Mouse (Mus musculus) stomach, postnatal 0 days (tissue): Measurements from ENCODE around the gene Ric8b. TPM values are rescaled to one million over a fixed set of nuclear protein-coding genes. Genes with fewer than 3 reads are reported as not detected.

Source experiments
- ATAC-seq: fragments of 200-750 bp; cut with Nextera tagmentation; 2 replicates; pipeline ENCODE4 v1.8.0; 2017; ENCODE audit not compliant: low FRiP score, low TSS enrichment
- DNase-seq: peaks from one replicate; pipeline ENCODE4 v3.0.0-alpha.2; 2016; ENCODE audit warnings: low spot score
- H3K27ac ChIP-seq: fragments of 300-500 bp; sonication (generic); replicated peaks from 2 replicates; pipeline ENCODE4 v1.5.1; 2014; ENCODE audit warnings: mild to moderate bottlenecking, control low read depth
- H3K27me3 ChIP-seq: fragments of 300-500 bp; sonication (generic); 2 replicates; pipeline ENCODE4 v1.6.1; 2014; ENCODE audit warnings: low read length; ENCODE audit not compliant: control insufficient read depth, insufficient read depth
- H3K36me3 ChIP-seq: fragments of 300-500 bp; sonication (generic); 2 replicates; pipeline ENCODE4 v1.6.1; 2014; ENCODE audit warnings: low read length, mixed read lengths; ENCODE audit not compliant: control insufficient read depth, insufficient read depth
- H3K4me1 ChIP-seq: fragments of 300-500 bp; sonication (generic); replicated peaks from 2 replicates; pipeline ENCODE4 v1.6.1; 2014; ENCODE audit warnings: antibody characterized with exemption; ENCODE audit not compliant: control insufficient read depth, insufficient read depth
- H3K4me2 ChIP-seq: fragments of 300-500 bp; sonication (generic); replicated peaks from 2 replicates; pipeline ENCODE4 v1.6.1; 2014; ENCODE audit warnings: low read depth, mild to moderate bottlenecking, control low read depth, moderate library complexity
- H3K4me3 ChIP-seq: fragments of 300-500 bp; sonication (generic); 2 replicates; pipeline ENCODE4 v1.5.1; 2014; ENCODE audit warnings: low read depth, low read length, control low read depth
- H3K9ac ChIP-seq: fragments of 300-500 bp; sonication (generic); 2 replicates; pipeline ENCODE4 v1.6.1; 2014; ENCODE audit warnings: mild to moderate bottlenecking, low read length, control low read depth, mixed read lengths
- H3K9me3 ChIP-seq: fragments of 300-500 bp; sonication (generic); 2 replicates; pipeline ENCODE4 v1.6.1; 2016; ENCODE audit warnings: low read length; ENCODE audit not compliant: control insufficient read depth
- CTCF ChIP-seq: IDR thresholded peaks from 2 replicates; pipeline ENCODE4 v1.5.1; 2016; ENCODE audit warnings: antibody characterized with exemption, low read depth, mild to moderate bottlenecking, moderate library complexity
- EP300 ChIP-seq: optimal IDR thresholded peaks from 2 replicates; pipeline ENCODE3; 2016; ENCODE audit warnings: antibody characterized with exemption
- WGBS: fragments of 180-500 bp; shearing (Covaris S2); extraction: QIAGEN DNeasy Blood & Tissue Kit; methylation state at CpG from one replicate; pipeline ENCODE4 v1.1.7; 2014; 5-methylcytosine and 5-hydroxymethylcytosine counted together
- polyA plus RNA-seq: library from polyadenylated mRNA; unstranded; fragments of >200 nt; fragmentation: Nextera tagmentation; extraction: Ambion mirVana; gene quantifications from 2 replicates; pipeline ENCODE4 v1.2.1, GENCODE M21; 2015

Ric8b gene
- polyA plus RNA-seq, 1 experiment from 2014 or later = 7.4 TPM

DNA sequence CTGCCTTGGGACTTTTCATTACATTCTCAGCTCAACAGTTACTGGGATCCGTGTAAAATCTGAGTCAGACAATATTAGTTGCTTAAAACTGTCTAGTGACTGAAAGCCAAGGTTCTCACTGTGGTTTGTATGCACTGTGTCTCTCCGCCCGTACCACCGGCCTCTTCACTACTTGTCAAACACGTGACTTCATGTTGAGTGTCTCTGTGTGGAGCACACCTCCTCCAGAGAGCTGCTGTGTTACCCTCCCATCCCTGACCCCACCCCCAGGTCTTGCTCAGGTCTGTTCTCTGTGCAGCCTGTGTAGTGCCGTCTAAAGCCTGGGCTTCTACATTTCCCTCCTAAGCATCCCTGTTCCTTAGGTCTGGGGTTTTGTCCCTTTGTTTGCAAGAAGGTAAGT, 79.0 kb downstream of the Ric8b start:
- 74% methylated on average over 6 of the region's 6 CpGs for WGBS
- H3K27me3 ChIP-seq = no peaks in the 10 kb centered on the region

DNA sequence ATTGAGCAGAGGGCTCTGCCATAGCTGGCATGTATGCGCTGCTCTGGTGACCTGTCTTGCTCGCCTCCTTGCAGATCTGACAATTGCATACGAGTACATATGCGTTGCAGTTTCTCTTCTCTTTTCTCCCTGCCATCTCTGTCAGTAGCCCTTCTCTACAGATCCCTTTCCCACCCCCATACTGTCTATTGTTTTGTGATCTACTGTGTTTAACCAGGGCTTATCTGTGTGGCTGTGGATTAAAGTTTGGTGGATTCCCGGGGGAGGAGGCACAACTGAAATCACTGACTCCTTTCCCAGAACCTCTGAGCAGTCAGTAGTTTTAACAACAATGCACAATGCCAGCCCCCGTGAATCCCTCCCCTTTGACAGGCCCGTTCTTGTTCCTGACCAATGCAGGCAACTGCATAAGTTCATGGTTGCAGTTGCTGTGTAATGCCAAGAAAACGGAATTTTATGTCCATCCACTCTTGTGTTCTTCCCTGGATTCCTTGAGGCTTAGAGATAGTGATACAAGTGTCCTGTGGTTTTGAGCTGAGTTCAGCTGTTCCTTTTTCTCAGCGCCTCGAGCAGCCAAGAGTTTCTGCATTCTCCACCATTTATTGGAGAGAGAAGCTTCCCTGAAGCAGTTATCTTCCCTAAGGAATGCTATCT, 80.3 kb downstream of the Ric8b start:
- Histone ChIP-seq H3K36me3 (no peaks in the 10 kb centered on the region; the same call in 1 of the 2 replicates), H3K27ac (no peak overlapping the region), H3K27me3 (no peaks in the 10 kb centered on the region), H3K9me3 (no peaks in the 10 kb centered on the region), H3K4me3 (no peak overlapping the region), H3K9ac (no peak overlapping the region), H3K4me1 (no peaks in the 10 kb centered on the region), H3K4me2 (no peak overlapping the region)
- DNase-seq = no peak
- no peak for ATAC-seq
- TF ChIP-seq EP300 (no peak), CTCF (no peak)
- WGBS = 47% methylated on average over 10 of the region's 10 CpGs

More for the DNA sequence above, 79.0 kb downstream of the Ric8b start:
- TF ChIP-seq EP300 (no peak), CTCF (no peak)
- no peak for ATAC-seq
- Histone ChIP-seq H3K9me3 (no peaks in the 10 kb centered on the region), H3K4me2 (no peak overlapping the region), H3K4me1 (no peaks in the 10 kb centered on the region), H3K36me3 (no peaks in the 10 kb centered on the region; the same call in 1 of the 2 replicates), H3K27ac (no peak overlapping the region), H3K4me3 (no peak overlapping the region), H3K9ac (no peak overlapping the region)
- no peak for DNase-seq

DNA sequence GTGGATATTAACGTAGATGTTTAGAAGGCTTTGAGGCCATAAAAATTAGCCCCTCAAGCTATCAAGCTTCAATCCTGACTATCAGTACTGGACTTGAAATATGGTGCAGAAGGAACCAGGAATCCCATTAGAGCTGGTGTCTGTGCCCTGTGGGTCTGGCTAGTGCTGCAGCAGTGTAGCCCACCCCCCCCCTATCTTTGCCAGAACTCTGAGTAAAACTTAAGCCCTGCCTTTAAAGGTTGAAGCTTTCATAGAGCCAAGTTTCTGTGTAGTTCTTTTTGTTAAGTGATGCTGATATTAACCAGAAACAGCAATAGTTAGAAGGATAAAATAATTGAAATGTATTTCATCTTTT, 80.8 kb downstream of the Ric8b start:
- WGBS = 62% methylated on average over 1 of the region's 1 CpGs
- H3K27me3 ChIP-seq = no peaks in the 10 kb centered on the region
- H3K4me2 ChIP-seq = no peak overlapping the region
- ATAC-seq = no peak
- no peaks in the 10 kb centered on the region; the same call in 1 of the 2 replicates for H3K36me3 ChIP-seq
- TF ChIP-seq EP300 (no peak), CTCF (no peak)
- no peaks in the 10 kb centered on the region for H3K4me1 ChIP-seq
- DNase-seq = no peak
- H3K9me3 ChIP-seq = no peaks in the 10 kb centered on the region
- H3K27ac ChIP-seq = no peak overlapping the region
- H3K4me3 ChIP-seq = no peak overlapping the region
- H3K9ac ChIP-seq = no peak overlapping the region

DNA sequence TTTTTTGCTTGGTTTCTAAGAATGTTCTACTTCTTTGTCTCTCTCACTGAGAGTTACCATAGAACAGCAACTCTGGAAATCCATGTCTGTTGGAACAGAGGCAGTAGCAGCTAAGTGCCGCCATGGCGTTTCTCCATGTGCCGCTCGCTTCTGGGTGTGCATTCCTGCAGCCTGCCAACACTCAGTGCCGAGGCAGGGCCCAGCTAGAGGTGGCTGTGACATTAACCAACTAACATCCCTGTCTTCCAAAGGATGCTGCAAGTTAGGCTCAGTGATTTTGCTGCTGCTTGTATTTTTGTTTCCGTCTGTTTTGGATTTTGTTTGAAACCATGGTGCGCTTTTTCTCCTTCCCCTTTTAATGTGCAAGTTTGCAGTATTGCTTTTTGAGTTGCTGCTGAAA, 84.5 kb downstream of the Ric8b start:
- WGBS = 84% methylated on average over 7 of the region's 7 CpGs
- ATAC-seq (no peak), DNase-seq (no peak)
- H3K36me3 ChIP-seq = no peaks in the 10 kb centered on the region; the same call in 1 of the 2 replicates
- no peak overlapping the region for H3K4me3 ChIP-seq
- no peaks in the 10 kb centered on the region for H3K9me3 ChIP-seq
- H3K27ac ChIP-seq = no peak overlapping the region
- H3K27me3 ChIP-seq = no peaks in the 10 kb centered on the region
- H3K4me2 ChIP-seq = no peak overlapping the region
- no peaks in the 10 kb centered on the region for H3K4me1 ChIP-seq
- TF ChIP-seq EP300 = no peak
- TF ChIP-seq CTCF = no peak
- H3K9ac ChIP-seq = no peak overlapping the region

DNA sequence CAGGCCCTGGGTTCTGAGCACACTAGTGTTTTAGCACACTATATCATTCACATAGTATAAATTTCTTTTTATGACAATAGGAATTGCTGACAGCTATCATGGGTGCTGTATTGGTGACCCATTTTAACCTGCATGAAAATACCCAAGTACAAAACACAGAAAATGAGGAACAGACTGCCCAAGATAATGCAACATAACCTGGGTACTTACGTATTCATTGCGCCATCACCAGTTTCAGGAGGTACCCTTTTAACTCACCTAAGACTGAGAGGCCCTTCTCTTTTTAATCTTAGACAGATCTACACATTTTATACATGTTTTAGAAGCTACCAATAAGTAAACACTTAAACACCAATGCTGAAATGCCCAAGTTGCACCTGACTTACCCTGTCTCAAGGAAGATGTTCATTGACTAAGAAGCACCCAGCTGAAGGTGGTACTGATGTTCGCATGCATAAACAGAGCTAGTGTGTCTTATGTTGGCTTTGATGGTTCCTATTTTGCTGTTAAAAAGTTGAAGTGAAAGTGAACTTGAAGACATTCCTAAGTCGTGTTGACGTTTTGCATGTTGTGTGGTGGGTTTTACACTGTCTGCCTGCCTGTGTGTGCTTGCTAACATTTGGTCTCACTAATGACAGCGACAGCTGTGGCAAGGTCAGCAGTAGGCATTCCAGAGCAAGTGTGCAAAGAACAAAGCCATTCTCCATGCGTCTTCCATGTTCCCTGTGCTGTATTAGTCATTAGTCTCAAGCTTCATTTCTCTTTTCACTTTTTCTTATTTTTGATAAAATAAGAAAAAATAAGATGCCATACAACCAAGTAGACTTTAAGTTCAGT, 86.0 kb downstream of the Ric8b start:
- Histone ChIP-seq H3K4me3 (no peak overlapping the region), H3K4me2 (no peak overlapping the region), H3K27ac (no peak overlapping the region), H3K4me1 (no peaks in the 10 kb centered on the region), H3K9me3 (no peaks in the 10 kb centered on the region), H3K9ac (no peak overlapping the region), H3K36me3 (no peaks in the 10 kb centered on the region; the same call in 1 of the 2 replicates), H3K27me3 (no peaks in the 10 kb centered on the region)
- TF ChIP-seq EP300 (no peak), CTCF (no peak)
- WGBS = 84% methylated on average over 7 of the region's 7 CpGs
- ATAC-seq = no peak
- DNase-seq = no peak
